Mouse (Mus musculus): ENCODE measurements around the gene Tdp1. TPM values are rescaled to one million over a fixed set of nuclear protein-coding genes. Genes with fewer than 3 reads are reported as not detected.

Tdp1 gene
- polyA plus RNA-seq, 1 experiment from 2014 or later: 36.9 TPM

- Histone ChIP-seq H3K9me3 (replicated peaks; ENCODE audit: control insufficient read depth, low read length) (no peaks in the 10 kb centered on the region), H3K9ac (ENCODE audit: low read depth, low read length) (no peak overlapping the region; the same call in 1 of the 2 replicates), H3K27me3 (ENCODE audit: control insufficient read depth, insufficient read depth, low read length) (no peaks in the 10 kb centered on the region), H3K36me3 (ENCODE audit: control insufficient read depth, insufficient read depth, low read length) (peaks cover 8% of the 10 kb centered on the region; the same call in 1 of the 2 replicates), H3K4me2 (no peak overlapping the region), H3K4me3 (ENCODE audit: low read depth, low read length) (no peak overlapping the region), H3K27ac (ENCODE audit: low read depth, low read length) (no peak overlapping the region), H3K4me1 (ENCODE audit: control insufficient read depth, insufficient read depth, low read length) (no peaks in the 10 kb centered on the region)
- no peak for ATAC-seq (replicated peaks; ENCODE audit: insufficient number of reproducible peaks, low FRiP score, low TSS enrichment)
- 88% methylated on average over 5 of the region's 5 CpGs for WGBS (ENCODE audit: insufficient replicate concordance)
These were observed 20.2 kb downstream of the Tdp1 start for GRCm38 (mm10) chr12:99904537-99904936.

- 89% methylated on average over 12 of the region's 12 CpGs for WGBS (ENCODE audit: insufficient replicate concordance)
- Histone ChIP-seq H3K9ac (ENCODE audit: low read depth, low read length) (no peak overlapping the region), H3K4me3 (ENCODE audit: low read depth, low read length) (no peak overlapping the region), H3K27me3 (ENCODE audit: control insufficient read depth, insufficient read depth, low read length) (no peaks in the 10 kb centered on the region), H3K27ac (ENCODE audit: low read depth, low read length) (no peak overlapping the region), H3K36me3 (ENCODE audit: control insufficient read depth, insufficient read depth, low read length) (peaks cover 14% of the 10 kb centered on the region), H3K4me1 (ENCODE audit: control insufficient read depth, insufficient read depth, low read length) (no peaks in the 10 kb centered on the region), H3K4me2 (no peak overlapping the region), H3K9me3 (replicated peaks; ENCODE audit: control insufficient read depth, low read length) (no peaks in the 10 kb centered on the region)
- no peak for ATAC-seq (replicated peaks; ENCODE audit: insufficient number of reproducible peaks, low FRiP score, low TSS enrichment)
These were observed 27.1 kb downstream of the Tdp1 start for GRCm38 (mm10) chr12:99911466-99911865.

GRCm38 (mm10) chr12:99917800-99918427 is 33.6 kb downstream of the Tdp1 start:
- ATAC-seq (replicated peaks; ENCODE audit: insufficient number of reproducible peaks, low FRiP score, low TSS enrichment): peak; percentile 79
- Histone ChIP-seq H3K9ac (ENCODE audit: low read depth, low read length) (no peak overlapping the region; the same call in 1 of the 2 replicates), H3K27me3 (ENCODE audit: control insufficient read depth, insufficient read depth, low read length) (no peaks in the 10 kb centered on the region), H3K27ac (ENCODE audit: low read depth, low read length) (no peak overlapping the region), H3K4me1 (ENCODE audit: control insufficient read depth, insufficient read depth, low read length) (peaks cover 6% of the 10 kb centered on the region; the same call in 1 of the 2 replicates), H3K9me3 (replicated peaks; ENCODE audit: control insufficient read depth, low read length) (no peaks in the 10 kb centered on the region), H3K4me3 (ENCODE audit: low read depth, low read length) (no peak overlapping the region), H3K4me2 (peak overlapping the region; percentile 19; the same call in 1 of the 2 replicates), H3K36me3 (ENCODE audit: control insufficient read depth, insufficient read depth, low read length) (peaks cover 15% of the 10 kb centered on the region)
- 59% methylated on average over 15 of the region's 15 CpGs for WGBS (ENCODE audit: insufficient replicate concordance)

- Histone ChIP-seq H3K36me3 (ENCODE audit: control insufficient read depth, insufficient read depth, low read length) (peaks cover 6% of the 10 kb centered on the region), H3K9ac (ENCODE audit: low read depth, low read length) (no peak overlapping the region), H3K27me3 (ENCODE audit: control insufficient read depth, insufficient read depth, low read length) (no peaks in the 10 kb centered on the region), H3K4me2 (no peak overlapping the region), H3K4me3 (ENCODE audit: low read depth, low read length) (no peak overlapping the region), H3K9me3 (replicated peaks; ENCODE audit: control insufficient read depth, low read length) (no peaks in the 10 kb centered on the region), H3K27ac (ENCODE audit: low read depth, low read length) (no peak overlapping the region), H3K4me1 (ENCODE audit: control insufficient read depth, insufficient read depth, low read length) (peaks cover 9% of the 10 kb centered on the region; the same call in 1 of the 2 replicates)
- ATAC-seq (replicated peaks; ENCODE audit: insufficient number of reproducible peaks, low FRiP score, low TSS enrichment): no peak
- 87% methylated on average over 3 of the region's 3 CpGs for WGBS (ENCODE audit: insufficient replicate concordance)
These were observed 35.3 kb downstream of the Tdp1 start for GRCm38 (mm10) chr12:99919636-99920035.

GRCm38 (mm10) chr12:99921045-99921444 is 36.7 kb downstream of the Tdp1 start:
- no peak overlapping the region for H3K4me2 ChIP-seq
- no peak for ATAC-seq (replicated peaks; ENCODE audit: insufficient number of reproducible peaks, low FRiP score, low TSS enrichment)
- no peaks in the 10 kb centered on the region for H3K9me3 ChIP-seq (replicated peaks; ENCODE audit: control insufficient read depth, low read length)
- no peaks in the 10 kb centered on the region for H3K27me3 ChIP-seq (ENCODE audit: control insufficient read depth, insufficient read depth, low read length)
- H3K4me1 ChIP-seq (ENCODE audit: control insufficient read depth, insufficient read depth, low read length): peaks cover 9% of the 10 kb centered on the region; the same call in 1 of the 2 replicates
- peaks cover 4% of the 10 kb centered on the region for H3K36me3 ChIP-seq (ENCODE audit: control insufficient read depth, insufficient read depth, low read length)
- H3K9ac ChIP-seq (ENCODE audit: low read depth, low read length): no peak overlapping the region
- no peak overlapping the region for H3K4me3 ChIP-seq (ENCODE audit: low read depth, low read length)
- no peak overlapping the region for H3K27ac ChIP-seq (ENCODE audit: low read depth, low read length)
- 78% methylated on average over 3 of the region's 3 CpGs for WGBS (ENCODE audit: insufficient replicate concordance)

GRCm38 (mm10) chr12:99923131-99923606 is 38.9 kb downstream of the Tdp1 start:
- ATAC-seq (replicated peaks; ENCODE audit: insufficient number of reproducible peaks, low FRiP score, low TSS enrichment): no peak
- Histone ChIP-seq H3K9ac (ENCODE audit: low read depth, low read length) (no peak overlapping the region), H3K36me3 (ENCODE audit: control insufficient read depth, insufficient read depth, low read length) (peaks cover 3% of the 10 kb centered on the region), H3K4me2 (no peak overlapping the region), H3K27ac (ENCODE audit: low read depth, low read length) (no peak overlapping the region), H3K9me3 (replicated peaks; ENCODE audit: control insufficient read depth, low read length) (no peaks in the 10 kb centered on the region), H3K4me1 (ENCODE audit: control insufficient read depth, insufficient read depth, low read length) (peaks cover 5% of the 10 kb centered on the region; the same call in 1 of the 2 replicates), H3K27me3 (ENCODE audit: control insufficient read depth, insufficient read depth, low read length) (no peaks in the 10 kb centered on the region), H3K4me3 (ENCODE audit: low read depth, low read length) (no peak overlapping the region)
- WGBS (ENCODE audit: insufficient replicate concordance): 44% methylated on average over 5 of the region's 5 CpGs

- Histone ChIP-seq H3K4me3 (ENCODE audit: low read depth, low read length) (no peak overlapping the region), H3K27me3 (ENCODE audit: control insufficient read depth, insufficient read depth, low read length) (no peaks in the 10 kb centered on the region), H3K4me1 (ENCODE audit: control insufficient read depth, insufficient read depth, low read length) (0 out of 2 replicates have a peak, but pooled peaks cover 2% of the 10 kb centered on the region), H3K27ac (ENCODE audit: low read depth, low read length) (no peak overlapping the region), H3K4me2 (no peak overlapping the region), H3K36me3 (ENCODE audit: control insufficient read depth, insufficient read depth, low read length) (peaks cover 2% of the 10 kb centered on the region), H3K9ac (ENCODE audit: low read depth, low read length) (no peak overlapping the region), H3K9me3 (replicated peaks; ENCODE audit: control insufficient read depth, low read length) (no peaks in the 10 kb centered on the region)
- no peak for ATAC-seq (replicated peaks; ENCODE audit: insufficient number of reproducible peaks, low FRiP score, low TSS enrichment)
- WGBS (ENCODE audit: insufficient replicate concordance): 69% methylated on average over 5 of the region's 5 CpGs
These were observed 39.4 kb downstream of the Tdp1 start for GRCm38 (mm10) chr12:99923703-99924102.

- Histone ChIP-seq H3K9me3 (replicated peaks; ENCODE audit: control insufficient read depth, low read length) (no peaks in the 10 kb centered on the region), H3K4me2 (no peak overlapping the region), H3K4me1 (ENCODE audit: control insufficient read depth, insufficient read depth, low read length) (0 out of 2 replicates have a peak, but pooled peaks cover 2% of the 10 kb centered on the region), H3K4me3 (ENCODE audit: low read depth, low read length) (no peak overlapping the region), H3K27me3 (ENCODE audit: control insufficient read depth, insufficient read depth, low read length) (no peaks in the 10 kb centered on the region), H3K9ac (ENCODE audit: low read depth, low read length) (no peak overlapping the region), H3K36me3 (ENCODE audit: control insufficient read depth, insufficient read depth, low read length) (peaks cover 2% of the 10 kb centered on the region; the same call in 1 of the 2 replicates), H3K27ac (ENCODE audit: low read depth, low read length) (no peak overlapping the region)
- 81% methylated on average over 7 of the region's 7 CpGs for WGBS (ENCODE audit: insufficient replicate concordance)
- no peak for ATAC-seq (replicated peaks; ENCODE audit: insufficient number of reproducible peaks, low FRiP score, low TSS enrichment)
These were observed 44.0 kb downstream of the Tdp1 start for GRCm38 (mm10) chr12:99928311-99928710.

GRCm38 (mm10) chr12:99929160-99929559 is 44.8 kb downstream of the Tdp1 start:
- WGBS (ENCODE audit: insufficient replicate concordance): 82% methylated on average over 1 of the region's 1 CpGs
- no peaks in the 10 kb centered on the region for H3K4me1 ChIP-seq (ENCODE audit: control insufficient read depth, insufficient read depth, low read length)
- H3K9ac ChIP-seq (ENCODE audit: low read depth, low read length): no peak overlapping the region
- H3K4me3 ChIP-seq (ENCODE audit: low read depth, low read length): no peak overlapping the region
- no peaks in the 10 kb centered on the region for H3K27me3 ChIP-seq (ENCODE audit: control insufficient read depth, insufficient read depth, low read length)
- H3K9me3 ChIP-seq (replicated peaks; ENCODE audit: control insufficient read depth, low read length): no peaks in the 10 kb centered on the region
- no peak for ATAC-seq (replicated peaks; ENCODE audit: insufficient number of reproducible peaks, low FRiP score, low TSS enrichment)
- H3K4me2 ChIP-seq: no peak overlapping the region
- peaks cover 2% of the 10 kb centered on the region; the same call in 1 of the 2 replicates for H3K36me3 ChIP-seq (ENCODE audit: control insufficient read depth, insufficient read depth, low read length)
- no peak overlapping the region for H3K27ac ChIP-seq (ENCODE audit: low read depth, low read length)

Measured in heart, embryonic 11.5 days (tissue).